Mouse (Mus musculus): ENCODE data around the gene Pygo1.

The Pygo1 gene

GRCm38 (mm10) chr9:72931166-72931790 is 5.8 kb downstream of the Pygo1 start:
- ATAC-seq (ENCODE audit: insufficient number of reproducible peaks, low FRiP score, low TSS enrichment): no peak

DNA sequence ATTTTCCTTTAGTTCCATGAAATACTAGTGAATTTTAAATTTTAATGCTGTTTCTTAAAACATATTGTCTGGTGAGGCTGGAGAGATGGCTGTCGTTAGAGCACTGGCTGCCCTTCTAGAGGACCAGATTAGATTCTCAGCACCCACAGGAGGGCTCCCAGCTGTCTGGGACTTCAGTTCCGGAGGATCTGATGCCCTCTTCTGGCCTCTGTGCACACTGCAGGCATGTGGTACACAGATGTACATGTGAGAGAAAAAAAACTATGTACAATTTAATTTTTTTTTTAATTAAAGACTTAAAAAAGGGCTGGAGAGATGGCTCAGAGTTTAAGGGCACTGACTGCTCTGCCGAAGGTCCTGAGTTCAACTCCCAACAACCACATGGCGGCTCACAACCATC is 9.9 kb downstream of the Pygo1 start:
- ATAC-seq (ENCODE audit: insufficient number of reproducible peaks, low FRiP score, low TSS enrichment): no peak

GRCm38 (mm10) chr9:72936301-72936700 is 10.9 kb downstream of the Pygo1 start:
- ATAC-seq (ENCODE audit: insufficient number of reproducible peaks, low FRiP score, low TSS enrichment): no peak

GRCm38 (mm10) chr9:72943424-72943823 is 18.0 kb downstream of the Pygo1 start:
- no peak for ATAC-seq (ENCODE audit: insufficient number of reproducible peaks, low FRiP score, low TSS enrichment)

GRCm38 (mm10) chr9:72944286-72944685 is 18.8 kb downstream of the Pygo1 start:
- no peak for ATAC-seq (ENCODE audit: insufficient number of reproducible peaks, low FRiP score, low TSS enrichment)

GRCm38 (mm10) chr9:72947010-72947409 is 21.6 kb downstream of the Pygo1 start:
- ATAC-seq (ENCODE audit: insufficient number of reproducible peaks, low FRiP score, low TSS enrichment): no peak

DNA sequence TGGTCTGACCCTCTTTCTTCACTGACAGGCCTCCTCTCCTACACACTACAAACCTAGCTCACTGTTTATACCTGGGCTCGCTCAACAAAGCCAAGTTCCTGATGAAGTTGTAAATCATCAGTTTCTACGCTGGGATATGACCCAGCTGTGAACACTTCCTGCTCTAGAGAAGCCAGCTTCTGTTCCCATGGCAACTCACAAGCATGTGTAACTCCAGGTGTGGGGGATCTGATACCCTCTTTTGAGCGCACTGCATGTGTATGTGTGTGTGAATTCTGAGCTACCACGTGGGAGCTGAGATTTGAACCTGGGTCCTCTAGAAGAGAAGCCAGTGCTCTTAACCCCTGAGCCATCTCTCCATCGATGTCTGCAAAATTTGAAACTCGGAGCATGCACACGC is 24.1 kb downstream of the Pygo1 start:
- ATAC-seq (ENCODE audit: insufficient number of reproducible peaks, low FRiP score, low TSS enrichment): no peak

GRCm38 (mm10) chr9:72954746-72955145 is 29.3 kb downstream of the Pygo1 start:
- no peak for ATAC-seq (ENCODE audit: insufficient number of reproducible peaks, low FRiP score, low TSS enrichment)

DNA sequence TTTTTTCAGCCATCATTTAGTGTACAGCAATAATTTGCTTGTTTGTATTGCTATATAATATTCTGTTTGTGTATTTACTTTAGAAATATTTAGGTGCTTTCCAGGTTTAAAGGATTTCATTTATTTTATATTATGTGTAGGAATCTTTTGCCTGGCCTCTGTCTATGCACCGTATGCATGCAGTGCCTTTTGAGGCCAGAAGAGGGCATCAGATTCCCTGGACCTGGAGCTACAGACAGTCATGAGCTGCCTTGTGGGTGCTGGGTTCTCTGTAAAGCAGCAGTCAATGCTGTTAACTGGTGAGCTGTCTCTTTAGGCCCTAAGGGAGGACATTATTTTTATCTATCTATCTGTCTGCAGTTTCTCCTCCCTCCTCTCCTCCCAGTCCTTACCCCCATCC is 30.1 kb downstream of the Pygo1 start:
- ATAC-seq (ENCODE audit: insufficient number of reproducible peaks, low FRiP score, low TSS enrichment): no peak

DNA sequence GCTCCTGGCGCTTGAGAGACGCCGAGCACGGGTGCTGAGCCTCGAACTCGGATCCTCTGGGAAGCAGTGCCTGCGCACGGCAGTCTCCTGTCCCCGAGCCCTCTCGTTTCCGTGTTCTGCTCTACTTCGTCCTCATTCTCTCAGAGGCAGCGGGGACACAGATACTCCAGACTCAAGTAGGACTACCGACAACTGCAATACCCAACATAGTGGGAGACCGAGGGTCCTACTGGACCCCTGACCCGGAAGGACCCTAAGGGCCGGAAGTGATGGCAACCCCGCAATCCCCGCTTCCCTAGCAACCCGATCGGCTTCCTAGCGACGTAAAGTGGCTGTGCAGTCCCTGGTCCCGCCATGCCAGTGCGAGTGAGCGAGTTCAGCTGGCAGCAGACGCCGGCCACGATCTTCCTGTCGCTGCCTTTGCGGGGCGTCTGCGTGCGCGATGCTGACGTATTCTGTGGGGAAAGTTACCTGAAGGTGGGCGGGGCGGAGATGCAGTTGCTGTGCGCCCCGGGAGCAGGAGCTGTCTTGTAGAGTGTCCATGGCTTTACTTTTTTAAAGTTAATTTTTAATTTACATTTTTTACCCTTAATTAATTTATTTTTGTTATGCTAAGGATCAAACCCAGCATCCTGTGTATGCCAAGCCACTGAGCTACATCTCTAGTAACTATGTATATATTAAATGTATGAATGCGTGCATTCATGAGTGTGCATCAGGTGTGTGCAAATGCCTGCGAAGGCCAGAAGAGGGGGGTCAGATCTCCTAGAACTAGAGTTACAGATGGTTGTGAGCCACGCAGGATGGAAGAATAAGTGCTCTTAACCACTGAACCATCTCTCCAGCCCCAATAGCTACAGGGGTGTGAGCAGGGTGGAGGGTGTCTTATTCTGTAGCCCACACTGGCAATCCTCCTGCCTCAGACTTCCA is 33.3 kb downstream of the Pygo1 start, which contains the start of the genes Dyx1c1 and Gm44503:
Gene Dyx1c1, plus strand, starts transcription at position 265 of the 930 bp plus-strand sequence.
Gene Gm44503, plus strand, starts transcription at position 332 of the 930 bp plus-strand sequence.
- peak; percentile 78; the same call in 1 of the 2 replicates for ATAC-seq (ENCODE audit: insufficient number of reproducible peaks, low FRiP score, low TSS enrichment)

GRCm38 (mm10) chr9:72961346-72961745 is 35.9 kb downstream of the Pygo1 start:
- ATAC-seq (ENCODE audit: insufficient number of reproducible peaks, low FRiP score, low TSS enrichment): no peak

- no peak for ATAC-seq (ENCODE audit: insufficient number of reproducible peaks, low FRiP score, low TSS enrichment)
Measured at GRCm38 (mm10) chr9:72961959-72962358, 36.5 kb downstream of the Pygo1 start.

- ATAC-seq (ENCODE audit: insufficient number of reproducible peaks, low FRiP score, low TSS enrichment): peak; percentile 72; the same call in 1 of the 2 replicates
Measured at GRCm38 (mm10) chr9:72968349-72969061, 43.1 kb downstream of the Pygo1 start.

- no peak for ATAC-seq (ENCODE audit: insufficient number of reproducible peaks, low FRiP score, low TSS enrichment)
Measured at GRCm38 (mm10) chr9:72969874-72970273, 44.4 kb downstream of the Pygo1 start.

GRCm38 (mm10) chr9:72972435-72972834 is 47.0 kb downstream of the Pygo1 start:
- ATAC-seq (ENCODE audit: insufficient number of reproducible peaks, low FRiP score, low TSS enrichment): no peak

DNA sequence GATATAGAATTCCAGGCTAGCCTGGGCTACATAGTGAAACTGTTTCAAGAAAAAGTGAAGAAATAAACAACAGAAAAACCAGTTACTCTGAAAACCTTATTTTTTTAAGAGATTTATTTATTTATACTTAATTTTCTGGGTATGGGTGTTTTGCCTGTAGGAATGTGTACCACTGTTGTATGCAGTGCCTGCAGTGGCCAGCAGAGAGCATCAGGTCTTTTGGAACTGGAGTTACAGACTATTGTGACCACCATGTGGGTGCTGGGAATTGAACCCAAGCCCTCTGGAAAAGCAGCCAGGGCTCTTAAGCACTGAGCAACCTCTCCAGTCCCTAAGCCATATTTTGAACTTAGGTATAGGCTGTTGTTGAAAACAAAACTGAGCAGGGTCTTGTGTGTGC is 47.5 kb downstream of the Pygo1 start:
- no peak for ATAC-seq (ENCODE audit: insufficient number of reproducible peaks, low FRiP score, low TSS enrichment)

- no peak for ATAC-seq (ENCODE audit: insufficient number of reproducible peaks, low FRiP score, low TSS enrichment)
Measured at GRCm38 (mm10) chr9:72974734-72975133, 49.3 kb downstream of the Pygo1 start.

GRCm38 (mm10) chr9:72975242-72975641 is 49.8 kb downstream of the Pygo1 start:
- ATAC-seq (ENCODE audit: insufficient number of reproducible peaks, low FRiP score, low TSS enrichment): no peak

GRCm38 (mm10) chr9:72983066-72983465 is 57.6 kb downstream of the Pygo1 start:
- no peak for ATAC-seq (ENCODE audit: insufficient number of reproducible peaks, low FRiP score, low TSS enrichment)

DNA sequence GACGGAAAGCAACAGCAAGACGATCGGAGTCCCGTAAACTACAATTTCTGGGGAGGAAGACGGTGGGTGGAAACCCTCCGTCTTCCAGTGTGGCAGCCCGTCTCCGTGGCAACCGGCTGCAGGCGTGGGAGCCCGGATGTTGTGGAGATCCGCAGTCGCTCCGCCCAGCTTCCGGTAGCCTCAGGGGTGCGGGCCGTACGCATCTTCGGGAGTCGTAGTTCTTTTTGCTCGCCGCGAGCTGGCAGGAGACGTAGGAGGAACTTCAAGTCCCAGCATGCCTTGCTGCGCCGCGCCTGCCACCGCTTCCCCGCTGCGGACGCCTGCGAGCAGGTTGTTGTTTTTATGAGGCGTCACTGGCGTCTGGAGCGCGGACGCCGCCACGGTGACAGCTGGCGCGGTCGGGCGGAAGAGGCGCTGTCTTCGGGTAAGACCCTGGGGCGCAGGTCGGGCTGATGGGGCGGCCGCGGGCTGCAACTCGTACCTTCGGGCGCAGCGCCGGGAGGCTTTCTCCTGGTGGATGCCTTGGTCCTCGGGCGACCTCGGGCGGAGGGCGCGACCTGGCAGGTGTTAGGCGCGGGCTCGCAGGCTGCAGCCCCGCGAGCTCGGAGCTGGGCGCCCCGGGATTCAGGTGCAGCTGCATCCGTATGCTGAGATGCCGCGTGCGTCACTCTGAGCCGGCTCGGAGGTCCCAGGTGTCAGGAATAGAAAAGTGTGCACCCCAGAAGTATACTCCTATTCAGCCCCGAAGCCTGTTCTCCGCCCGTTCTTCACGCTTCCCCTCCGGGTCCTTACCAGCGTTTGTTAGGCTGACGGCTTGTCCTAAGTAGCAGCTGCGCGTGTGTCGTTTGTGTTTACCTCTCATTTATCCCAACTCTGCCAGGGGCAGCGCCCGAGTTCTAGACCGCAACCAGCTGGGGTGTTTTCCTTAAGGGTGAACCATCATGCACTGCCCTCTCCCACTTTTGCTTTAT is 60.1 kb downstream of the Pygo1 start, which contains the start of the genes Ccpg1os and Ccpg1:
Gene Ccpg1os, minus strand, starts transcription at position 133 of the 971 bp plus-strand sequence.
Gene Ccpg1, plus strand, starts transcription at position 180 of the 971 bp plus-strand sequence.
- ATAC-seq (ENCODE audit: insufficient number of reproducible peaks, low FRiP score, low TSS enrichment): peak; percentile 100

Measured in cerebellum, adult (tissue).